Mouse (Mus musculus) hindbrain, embryonic 15.5 days (tissue): ENCODE measurements around the gene Kcnq5. TPM values are rescaled to one million over a fixed set of nuclear protein-coding genes. Genes with fewer than 3 reads are reported as not detected.
"Not testable (repeated sequence)": the region's sequence is repeated elsewhere in the genome, so short reads cannot be mapped to it uniquely, and the experiment has no call there.

Experiments
- ATAC-seq: fragments of 200-750 bp; cut with Nextera tagmentation; 2 replicates; pipeline ENCODE4 v1.8.0; 2017; ENCODE audit warnings: low read depth, moderate number of reproducible peaks, moderate TSS enrichment; ENCODE audit not compliant: low FRiP score
- H3K27ac ChIP-seq: fragments of 300-500 bp; sonication (generic); replicated peaks from 2 replicates; pipeline ENCODE4 v1.5.1; 2015; ENCODE audit warnings: mild to moderate bottlenecking, inconsistent platforms
- H3K27me3 ChIP-seq: fragments of 300-500 bp; sonication (generic); 2 replicates; pipeline ENCODE4 v1.6.1; 2015; ENCODE audit warnings: control low read depth, inconsistent platforms
- H3K36me3 ChIP-seq: fragments of 300-500 bp; sonication (generic); 2 replicates; pipeline ENCODE4 v1.6.1; 2015; ENCODE audit warnings: control low read depth, inconsistent platforms
- H3K4me1 ChIP-seq: fragments of 300-500 bp; sonication (generic); replicated peaks from 2 replicates; pipeline ENCODE4 v1.6.1; 2015; ENCODE audit warnings: control low read depth, inconsistent platforms
- H3K4me2 ChIP-seq: fragments of 300-500 bp; sonication (generic); 2 replicates; pipeline ENCODE4 v1.6.1; 2015; ENCODE audit warnings: moderate library complexity, mild to moderate bottlenecking, inconsistent platforms
- H3K4me3 ChIP-seq: fragments of 300-500 bp; sonication (generic); 2 replicates; pipeline ENCODE4 v1.5.1; 2015; ENCODE audit warnings: mild to moderate bottlenecking, inconsistent platforms
- H3K9ac ChIP-seq: fragments of 300-500 bp; sonication (generic); 2 replicates; pipeline ENCODE4 v1.6.1; 2015; ENCODE audit warnings: inconsistent platforms
- H3K9me3 ChIP-seq: fragments of 300-500 bp; sonication (generic); 2 replicates; pipeline ENCODE4 v1.6.1; 2016; ENCODE audit warnings: control low read depth, inconsistent platforms
- WGBS: fragments of 180-500 bp; shearing (Covaris S2); methylation state at CpG from one replicate; pipeline ENCODE4 v1.1.7; 2015; 5-methylcytosine and 5-hydroxymethylcytosine counted together
- polyA plus RNA-seq: library from polyadenylated mRNA; unstranded; fragments of >200 nt; fragmentation: Nextera tagmentation; extraction: Ambion mirVana; gene quantifications from 2 replicates; pipeline ENCODE4 v1.2.1, GENCODE M21; 2015

The Kcnq5 gene
- polyA plus RNA-seq, 1 experiment from 2014 or later = 1.8 TPM

GRCm38 (mm10) chr1:21618712-21619111 lies 343.0 kb downstream of the Kcnq5 start:
- no peak for ATAC-seq
- WGBS = 95% methylated on average over 3 of the region's 3 CpGs
- Histone ChIP-seq H3K4me1 (no peaks in the 10 kb centered on the region), H3K36me3 (no peaks in the 10 kb centered on the region), H3K4me2 (no peak overlapping the region), H3K9me3 (no peaks in the 10 kb centered on the region), H3K27me3 (no peaks in the 10 kb centered on the region), H3K27ac (no peak overlapping the region), H3K4me3 (no peak overlapping the region), H3K9ac (no peak overlapping the region)

- Histone ChIP-seq H3K27me3 (no peaks in the 10 kb centered on the region), H3K4me2 (no peak overlapping the region), H3K4me1 (no peaks in the 10 kb centered on the region), H3K9me3 (no peaks in the 10 kb centered on the region), H3K9ac (no peak overlapping the region), H3K4me3 (no peak overlapping the region), H3K36me3 (no peaks in the 10 kb centered on the region), H3K27ac (no peak overlapping the region)
- WGBS = 62% methylated on average over 4 of the region's 4 CpGs
- no peak for ATAC-seq
Observed at GRCm38 (mm10) chr1:21616666-21617065, 345.1 kb downstream of the Kcnq5 start.

- WGBS = 88% methylated on average over 2 of the region's 2 CpGs
- Histone ChIP-seq H3K4me1 (no peaks in the 10 kb centered on the region), H3K9me3 (no peaks in the 10 kb centered on the region), H3K36me3 (no peaks in the 10 kb centered on the region), H3K4me3 (no peak overlapping the region), H3K27me3 (no peaks in the 10 kb centered on the region), H3K9ac (no peak overlapping the region), H3K27ac (no peak overlapping the region), H3K4me2 (no peak overlapping the region)
- ATAC-seq = no peak
Observed at GRCm38 (mm10) chr1:21613933-21614332, 347.8 kb downstream of the Kcnq5 start.

GRCm38 (mm10) chr1:21604003-21604402 lies 357.7 kb downstream of the Kcnq5 start:
- WGBS = 81% methylated on average over 4 of the region's 4 CpGs
- Histone ChIP-seq H3K4me3 (no peak overlapping the region), H3K4me2 (no peak overlapping the region), H3K9me3 (no peaks in the 10 kb centered on the region), H3K27me3 (no peaks in the 10 kb centered on the region), H3K4me1 (no peaks in the 10 kb centered on the region), H3K27ac (no peak overlapping the region), H3K36me3 (no peaks in the 10 kb centered on the region), H3K9ac (no peak overlapping the region)
- ATAC-seq = no peak

GRCm38 (mm10) chr1:21602567-21602966 lies 359.2 kb downstream of the Kcnq5 start:
- H3K4me2 ChIP-seq = no peak overlapping the region
- no peak for ATAC-seq
- H3K36me3 ChIP-seq = no peaks in the 10 kb centered on the region
- no peaks in the 10 kb centered on the region for H3K27me3 ChIP-seq
- H3K9me3 ChIP-seq = no peaks in the 10 kb centered on the region
- no peaks in the 10 kb centered on the region for H3K4me1 ChIP-seq
- no peak overlapping the region for H3K27ac ChIP-seq
- H3K4me3 ChIP-seq = no peak overlapping the region
- H3K9ac ChIP-seq = no peak overlapping the region

- no peaks in the 10 kb centered on the region for H3K27me3 ChIP-seq
- H3K4me2 ChIP-seq = no peak overlapping the region
- no peak overlapping the region for H3K9ac ChIP-seq
- no peaks in the 10 kb centered on the region for H3K36me3 ChIP-seq
- H3K9me3 ChIP-seq = no peaks in the 10 kb centered on the region
- no peak for ATAC-seq
- H3K4me1 ChIP-seq = no peaks in the 10 kb centered on the region
- no peak overlapping the region for H3K27ac ChIP-seq
- H3K4me3 ChIP-seq = no peak overlapping the region
- WGBS = 84% methylated on average over 4 of the region's 4 CpGs
Observed at GRCm38 (mm10) chr1:21600606-21601005, 361.1 kb downstream of the Kcnq5 start.

GRCm38 (mm10) chr1:21593872-21594271 lies 367.9 kb downstream of the Kcnq5 start:
- 55% methylated on average over 4 of the region's 4 CpGs for WGBS
- H3K4me2 ChIP-seq = no peak overlapping the region
- H3K9me3 ChIP-seq = no peaks in the 10 kb centered on the region
- no peak overlapping the region for H3K27ac ChIP-seq
- H3K27me3 ChIP-seq = no peaks in the 10 kb centered on the region
- no peaks in the 10 kb centered on the region for H3K4me1 ChIP-seq
- H3K4me3 ChIP-seq = no peak overlapping the region
- no peaks in the 10 kb centered on the region for H3K36me3 ChIP-seq
- no peak overlapping the region for H3K9ac ChIP-seq
- ATAC-seq = no peak

GRCm38 (mm10) chr1:21567397-21567796 lies 394.3 kb downstream of the Kcnq5 start:
- not testable (repeated sequence) for H3K36me3 ChIP-seq, H3K9ac ChIP-seq, H3K4me3 ChIP-seq, H3K4me2 ChIP-seq, H3K27ac ChIP-seq, ATAC-seq, H3K9me3 ChIP-seq, H3K27me3 ChIP-seq, H3K4me1 ChIP-seq
- 95% methylated on average over 2 of the region's 2 CpGs for WGBS

GRCm38 (mm10) chr1:21554630-21555029 lies 407.1 kb downstream of the Kcnq5 start:
- 78% methylated on average over 6 of the region's 6 CpGs for WGBS
- no peak overlapping the region for H3K4me3 ChIP-seq
- no peaks in the 10 kb centered on the region for H3K9me3 ChIP-seq
- ATAC-seq = no peak
- no peak overlapping the region for H3K9ac ChIP-seq
- no peaks in the 10 kb centered on the region for H3K4me1 ChIP-seq
- no peaks in the 10 kb centered on the region for H3K36me3 ChIP-seq
- H3K27ac ChIP-seq = no peak overlapping the region
- no peak overlapping the region for H3K4me2 ChIP-seq
- H3K27me3 ChIP-seq = no peaks in the 10 kb centered on the region

- Histone ChIP-seq H3K27ac (no peak overlapping the region), H3K4me2 (no peak overlapping the region), H3K4me1 (no peaks in the 10 kb centered on the region), H3K4me3 (no peak overlapping the region), H3K9me3 (no peaks in the 10 kb centered on the region), H3K27me3 (no peaks in the 10 kb centered on the region), H3K36me3 (no peaks in the 10 kb centered on the region), H3K9ac (no peak overlapping the region)
- no peak for ATAC-seq
- 91% methylated on average over 2 of the region's 2 CpGs for WGBS
Observed at GRCm38 (mm10) chr1:21552715-21553114, 409.0 kb downstream of the Kcnq5 start.

GRCm38 (mm10) chr1:21543909-21544308 lies 417.8 kb downstream of the Kcnq5 start:
- Histone ChIP-seq H3K27me3 (no peaks in the 10 kb centered on the region), H3K4me1 (no peaks in the 10 kb centered on the region), H3K27ac (no peak overlapping the region), H3K4me2 (no peak overlapping the region), H3K36me3 (no peaks in the 10 kb centered on the region), H3K4me3 (no peak overlapping the region), H3K9me3 (no peaks in the 10 kb centered on the region), H3K9ac (no peak overlapping the region)
- ATAC-seq = no peak

- no peaks in the 10 kb centered on the region for H3K4me1 ChIP-seq
- no peaks in the 10 kb centered on the region for H3K36me3 ChIP-seq
- H3K4me3 ChIP-seq = no peak overlapping the region
- ATAC-seq = no peak
- H3K27ac ChIP-seq = no peak overlapping the region
- no peak overlapping the region for H3K4me2 ChIP-seq
- no peak overlapping the region for H3K9ac ChIP-seq
- no peaks in the 10 kb centered on the region for H3K27me3 ChIP-seq
- 84% methylated on average over 2 of the region's 2 CpGs for WGBS
- H3K9me3 ChIP-seq = no peaks in the 10 kb centered on the region
Observed at GRCm38 (mm10) chr1:21539486-21539885, 422.3 kb downstream of the Kcnq5 start.

- H3K4me2 ChIP-seq = no peak overlapping the region
- no peak overlapping the region for H3K9ac ChIP-seq
- no peak overlapping the region for H3K27ac ChIP-seq
- H3K4me3 ChIP-seq = no peak overlapping the region
- WGBS = 80% methylated on average over 1 of the region's 1 CpGs
- no peaks in the 10 kb centered on the region for H3K4me1 ChIP-seq
- H3K27me3 ChIP-seq = no peaks in the 10 kb centered on the region
- H3K9me3 ChIP-seq = no peaks in the 10 kb centered on the region
- no peaks in the 10 kb centered on the region for H3K36me3 ChIP-seq
- ATAC-seq = no peak
Observed at GRCm38 (mm10) chr1:21530823-21531222, 430.9 kb downstream of the Kcnq5 start.
